Mouse (Mus musculus): ENCODE measurements around the gene Rabl2. TPM values are rescaled to one million over a fixed set of nuclear protein-coding genes. Genes with fewer than 3 reads are reported as not detected.

Rabl2 gene
- polyA plus RNA-seq, 1 experiment from 2014 or later = 38.0 TPM

- no peaks in the 10 kb centered on the region for H3K27me3 ChIP-seq (ENCODE audit: insufficient read depth, low read length)
- no peak overlapping the region for H3K27ac ChIP-seq
- TF ChIP-seq CTCF (IDR thresholded peaks at IDR 0.05; ENCODE audit: low read depth) = no peak
- H3K4me1 ChIP-seq (replicated peaks; ENCODE audit: insufficient read depth, low read length) = no peaks in the 10 kb centered on the region
- no peaks in the 10 kb centered on the region for H3K9me3 ChIP-seq (replicated peaks; ENCODE audit: low read length)
- H3K4me2 ChIP-seq (ENCODE audit: low read length) = no peak overlapping the region
- no peak overlapping the region for H3K4me3 ChIP-seq (replicated peaks; ENCODE audit: low read depth, low read length)
- H3K9ac ChIP-seq (ENCODE audit: low read depth, low read length) = no peak overlapping the region
- WGBS = 91% methylated on average over 7 of the region's 7 CpGs
- DNase-seq (ENCODE audit: low spot score) (no peak), ATAC-seq (replicated peaks; ENCODE audit: low FRiP score, low read depth) (no peak)
- H3K36me3 ChIP-seq (ENCODE audit: insufficient read depth, low read length) = 0 out of 2 replicates have a peak, but pooled peaks cover 3% of the 10 kb centered on the region
These were observed 9.2 kb downstream of the Rabl2 start for GRCm38 (mm10) chr15:89582494-89582893.

- Histone ChIP-seq H3K4me3 (replicated peaks; ENCODE audit: low read depth, low read length) (no peak overlapping the region), H3K27me3 (ENCODE audit: insufficient read depth, low read length) (no peaks in the 10 kb centered on the region), H3K4me1 (replicated peaks; ENCODE audit: insufficient read depth, low read length) (no peaks in the 10 kb centered on the region), H3K9ac (ENCODE audit: low read depth, low read length) (no peak overlapping the region), H3K9me3 (replicated peaks; ENCODE audit: low read length) (no peaks in the 10 kb centered on the region), H3K27ac (no peak overlapping the region), H3K36me3 (ENCODE audit: insufficient read depth, low read length) (no peaks in the 10 kb centered on the region), H3K4me2 (ENCODE audit: low read length) (no peak overlapping the region)
- DNase-seq (ENCODE audit: low spot score) (no peak), ATAC-seq (replicated peaks; ENCODE audit: low FRiP score, low read depth) (no peak)
- 54% methylated on average over 8 of the region's 8 CpGs for WGBS
- no peak for TF ChIP-seq CTCF (IDR thresholded peaks at IDR 0.05; ENCODE audit: low read depth)
These were observed 19.6 kb downstream of the Rabl2 start for GRCm38 (mm10) chr15:89572147-89572546.

GRCm38 (mm10) chr15:89568114-89568513, 23.6 kb downstream of the Rabl2 start, which contains the start of gene Acr:
Gene Acr, plus strand, starts transcription at chr15:89568326.
- no peak for TF ChIP-seq CTCF (IDR thresholded peaks at IDR 0.05; ENCODE audit: low read depth)
- peak; percentile 36; the same call in 1 of the 2 replicates for ATAC-seq (replicated peaks; ENCODE audit: low FRiP score, low read depth)
- 70% methylated on average over 6 of the region's 6 CpGs for WGBS
- no peak within 1 kb of the TSS for H3K9ac ChIP-seq (ENCODE audit: low read depth, low read length)
- H3K4me3 ChIP-seq (replicated peaks; ENCODE audit: low read depth, low read length) = no peak within 1 kb of the TSS
- H3K36me3 ChIP-seq (ENCODE audit: insufficient read depth, low read length) = no peaks in the 10 kb centered on the region
- no peak for DNase-seq (ENCODE audit: low spot score)
- no peak within 1 kb of the TSS for H3K4me2 ChIP-seq (ENCODE audit: low read length)
- no peaks in the 10 kb centered on the region for H3K4me1 ChIP-seq (replicated peaks; ENCODE audit: insufficient read depth, low read length)
- H3K9me3 ChIP-seq (replicated peaks; ENCODE audit: low read length) = no peaks in the 10 kb centered on the region
- H3K27me3 ChIP-seq (ENCODE audit: insufficient read depth, low read length) = no peaks in the 10 kb centered on the region
- no peak within 1 kb of the TSS for H3K27ac ChIP-seq

GRCm38 (mm10) chr15:89559202-89559731, 32.5 kb downstream of the Rabl2 start:
- no peak overlapping the region for H3K4me3 ChIP-seq (replicated peaks; ENCODE audit: low read depth, low read length)
- H3K4me2 ChIP-seq (ENCODE audit: low read length) = no peak overlapping the region
- peaks cover 18% of the 10 kb centered on the region; the same call in 1 of the 2 replicates for H3K4me1 ChIP-seq (replicated peaks; ENCODE audit: insufficient read depth, low read length)
- H3K9ac ChIP-seq (ENCODE audit: low read depth, low read length) = no peak overlapping the region
- no peak for TF ChIP-seq CTCF (IDR thresholded peaks at IDR 0.05; ENCODE audit: low read depth)
- H3K9me3 ChIP-seq (replicated peaks; ENCODE audit: low read length) = no peaks in the 10 kb centered on the region
- no peak for ATAC-seq (replicated peaks; ENCODE audit: low FRiP score, low read depth)
- H3K27ac ChIP-seq = no peak overlapping the region
- no peaks in the 10 kb centered on the region for H3K36me3 ChIP-seq (ENCODE audit: insufficient read depth, low read length)
- peaks cover 14% of the 10 kb centered on the region for H3K27me3 ChIP-seq (ENCODE audit: insufficient read depth, low read length)
- WGBS = 47% methylated on average over 10 of the region's 10 CpGs
- no peak for DNase-seq (ENCODE audit: low spot score)

- DNase-seq (ENCODE audit: low spot score) (no peak), ATAC-seq (replicated peaks; ENCODE audit: low FRiP score, low read depth) (no peak)
- Histone ChIP-seq H3K4me1 (replicated peaks; ENCODE audit: insufficient read depth, low read length) (peaks cover 18% of the 10 kb centered on the region; the same call in 1 of the 2 replicates), H3K9me3 (replicated peaks; ENCODE audit: low read length) (no peaks in the 10 kb centered on the region), H3K27me3 (ENCODE audit: insufficient read depth, low read length) (peaks cover 14% of the 10 kb centered on the region), H3K27ac (no peak overlapping the region), H3K9ac (ENCODE audit: low read depth, low read length) (no peak overlapping the region), H3K4me3 (replicated peaks; ENCODE audit: low read depth, low read length) (peak overlapping the region; percentile 11), H3K36me3 (ENCODE audit: insufficient read depth, low read length) (no peaks in the 10 kb centered on the region), H3K4me2 (ENCODE audit: low read length) (peak overlapping the region; percentile 48)
- 14% methylated on average over 34 of the region's 34 CpGs for WGBS
- TF ChIP-seq CTCF (IDR thresholded peaks at IDR 0.05; ENCODE audit: low read depth) = no peak
These were observed 33.7 kb downstream of the Rabl2 start for GRCm38 (mm10) chr15:89557996-89558390.

GRCm38 (mm10) chr15:89557179-89557995, 34.3 kb downstream of the Rabl2 start:
- WGBS = 22% methylated on average over 40 of the region's 40 CpGs

More at GRCm38 (mm10) chr15:89557179-89557995, 34.3 kb downstream of the Rabl2 start:
- H3K27ac ChIP-seq = no peak overlapping the region
- peak overlapping the region; percentile 48 for H3K4me2 ChIP-seq (ENCODE audit: low read length)
- H3K9me3 ChIP-seq (replicated peaks; ENCODE audit: low read length) = no peaks in the 10 kb centered on the region
- ATAC-seq (replicated peaks; ENCODE audit: low FRiP score, low read depth) (no peak), DNase-seq (ENCODE audit: low spot score) (no peak)
- no peaks in the 10 kb centered on the region for H3K36me3 ChIP-seq (ENCODE audit: insufficient read depth, low read length)
- TF ChIP-seq CTCF (IDR thresholded peaks at IDR 0.05; ENCODE audit: low read depth) = no peak
- no peak overlapping the region for H3K9ac ChIP-seq (ENCODE audit: low read depth, low read length)
- H3K4me1 ChIP-seq (replicated peaks; ENCODE audit: insufficient read depth, low read length) = peaks cover 18% of the 10 kb centered on the region; the same call in 1 of the 2 replicates
- H3K27me3 ChIP-seq (ENCODE audit: insufficient read depth, low read length) = peaks cover 14% of the 10 kb centered on the region
- H3K4me3 ChIP-seq (replicated peaks; ENCODE audit: low read depth, low read length) = peak overlapping the region; percentile 11; the same call in 1 of the 2 replicates
